Mouse (Mus musculus) frontal cortex, postnatal 25 days (tissue): Measurements from ENCODE around the gene Knl1.
"Not testable (repeated sequence)": the region's sequence is repeated elsewhere in the genome, so short reads cannot be mapped to it uniquely, and the experiment has no call there.

Experiments
- DNase-seq, 2 experiments: peaks; one replicate each; pipeline ENCODE4 v3.0.0; 2022; ENCODE audit warnings: low spot score in 2 of 2

Gene Knl1

DNA sequence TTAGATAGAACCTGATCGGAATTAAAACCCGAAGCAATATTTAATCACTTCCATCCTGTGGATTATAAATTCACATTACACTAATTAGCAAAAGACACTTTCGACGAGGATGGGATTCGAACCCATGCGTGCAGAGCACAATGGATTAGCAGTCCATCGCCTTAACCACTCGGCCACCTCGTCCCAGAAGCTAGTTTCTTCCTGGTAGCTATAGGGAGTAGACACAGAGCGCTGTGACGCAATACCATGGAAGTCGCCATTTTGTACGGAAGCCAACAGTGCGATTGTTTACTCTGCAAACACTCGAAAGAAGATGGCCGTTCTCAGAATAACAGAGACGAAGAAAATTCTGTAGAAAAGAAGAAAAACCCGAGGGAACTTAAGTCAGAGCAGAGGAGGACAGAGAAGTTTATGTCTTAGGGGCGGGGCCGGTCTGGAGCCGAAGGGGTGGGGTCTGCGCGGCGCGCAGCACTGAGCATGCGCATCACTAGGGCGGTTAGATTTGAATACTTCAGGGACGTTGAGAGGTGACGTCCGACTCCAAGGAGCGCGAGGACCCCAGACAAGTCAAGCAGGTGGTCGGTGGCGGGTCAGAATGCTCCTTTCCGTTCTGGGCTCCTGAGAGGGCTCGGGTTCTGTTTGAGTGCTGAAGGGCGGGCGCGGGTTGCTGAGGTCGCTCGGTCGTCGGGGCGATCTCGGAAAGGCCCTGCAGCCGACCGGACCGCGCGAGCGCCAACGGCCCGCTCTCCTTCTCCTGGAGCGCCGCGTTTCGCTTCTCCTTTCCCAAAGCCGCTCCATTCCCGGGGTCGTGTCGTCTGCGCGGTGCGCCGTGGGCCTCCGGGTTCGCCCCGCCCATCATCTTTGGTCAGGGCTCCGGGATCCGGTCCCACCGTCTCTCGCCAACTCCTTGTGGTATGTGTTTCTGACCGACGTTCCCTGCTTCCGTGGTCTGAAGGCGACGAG lies at the start of gene Knl1:
Gene Knl1, plus strand, starts transcription at position 471 of the 963 bp plus-strand sequence.
- DNase-seq = peak; percentile 100

DNA sequence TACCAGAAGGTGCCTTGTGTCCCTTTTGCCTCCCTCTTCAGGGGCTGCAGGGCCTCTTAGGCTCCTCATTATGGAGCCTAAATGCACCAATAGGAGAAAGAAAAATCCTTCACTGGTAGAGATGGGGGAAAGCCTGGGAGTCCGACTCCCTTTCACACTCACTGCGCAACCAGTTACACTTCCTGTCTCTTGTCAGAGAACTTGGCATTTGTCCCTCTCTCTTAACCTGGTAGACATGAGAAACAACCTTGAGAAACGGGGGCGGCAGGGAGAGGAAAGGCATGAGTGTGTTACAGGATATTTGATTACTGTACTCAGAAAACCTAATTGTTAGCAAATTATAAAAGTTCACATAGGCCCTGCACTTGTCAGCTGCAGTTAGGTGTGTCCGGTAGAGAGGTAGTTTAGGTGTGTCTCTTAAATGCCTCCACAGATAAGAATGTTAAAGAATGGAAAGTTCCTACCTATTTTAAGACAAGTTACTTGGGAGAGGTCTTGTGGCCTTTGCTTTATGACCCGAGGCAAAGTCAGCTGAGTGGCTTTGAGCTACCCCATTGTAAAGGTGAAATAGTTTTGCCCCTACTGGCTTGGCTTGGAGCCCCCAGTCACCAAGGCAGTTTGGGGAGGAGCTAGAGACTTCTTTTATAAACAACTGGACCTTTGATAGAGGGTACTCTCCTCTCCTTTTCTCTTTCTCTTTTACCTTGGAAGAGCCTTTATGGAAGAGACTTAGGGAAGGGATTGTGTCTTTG lies 48.6 kb upstream of the Knl1 start:
- DNase-seq = no peak

DNA sequence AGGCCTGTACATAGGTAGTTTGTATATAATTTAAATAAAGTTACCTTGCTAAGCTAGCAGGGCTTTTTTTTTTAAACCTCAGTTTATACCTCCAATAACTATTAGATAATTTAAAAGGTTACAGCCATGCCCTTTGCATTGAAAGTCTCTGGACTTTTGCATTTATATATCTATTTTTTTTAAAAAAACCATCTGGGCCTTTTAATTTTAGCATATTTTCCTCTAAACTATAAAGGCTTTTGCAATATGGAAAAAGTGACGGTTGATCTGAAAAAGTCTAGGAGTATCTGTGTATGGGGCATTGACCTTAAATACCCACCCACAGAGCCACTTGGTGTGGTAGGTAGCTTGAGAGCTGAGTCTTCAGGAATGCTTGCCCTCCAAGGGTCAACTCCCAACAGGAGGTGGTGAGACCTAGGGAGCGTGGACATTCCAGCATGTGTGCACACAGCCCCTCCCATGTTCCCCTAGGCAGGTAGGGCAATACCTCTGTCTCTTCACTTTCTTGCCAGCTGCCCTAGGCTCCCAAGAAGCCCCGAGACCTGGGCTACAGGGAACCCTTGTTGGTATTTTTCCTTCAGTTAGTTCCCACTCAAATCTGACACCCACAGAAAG lies 47.8 kb upstream of the Knl1 start:
- no peak for DNase-seq

DNA sequence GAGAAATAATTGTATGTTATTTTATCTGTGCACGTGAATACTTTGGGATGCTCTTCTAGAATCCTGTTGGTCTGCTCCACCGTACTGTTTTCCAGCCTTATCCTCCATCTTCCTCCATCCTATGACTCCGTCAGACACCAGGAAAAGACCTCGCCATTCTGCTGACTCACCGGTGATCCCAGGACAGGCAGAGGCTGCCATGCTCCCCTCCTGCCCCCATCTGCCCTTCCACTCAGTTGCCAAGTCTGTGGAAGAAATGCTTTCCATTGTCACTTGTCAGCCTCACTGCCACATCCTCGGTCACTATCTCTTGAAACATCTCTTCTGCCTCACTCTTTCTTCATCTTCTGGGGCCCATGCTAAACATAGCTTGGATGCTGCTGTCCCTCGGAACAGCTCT lies 40.0 kb upstream of the Knl1 start:
- no peak for DNase-seq

DNA sequence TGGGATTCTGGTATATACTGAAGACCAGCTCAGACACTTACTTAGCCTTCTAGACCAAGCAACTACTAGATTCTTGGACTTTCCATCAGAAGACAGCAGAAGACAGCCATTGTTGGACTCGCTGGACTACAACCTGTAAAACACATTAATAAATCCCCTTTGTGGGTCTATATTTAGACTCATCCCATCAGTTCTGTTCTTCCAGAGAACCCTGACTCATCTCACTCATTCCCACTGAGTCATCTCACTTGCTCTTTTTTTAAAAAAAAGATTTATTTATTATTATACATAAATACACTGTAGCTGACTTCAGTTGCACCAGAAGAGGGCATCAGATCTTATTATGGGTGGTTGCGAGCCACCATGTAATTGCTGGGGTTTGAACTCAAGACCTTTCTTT lies 37.5 kb upstream of the Knl1 start:
- DNase-seq = no peak

DNA sequence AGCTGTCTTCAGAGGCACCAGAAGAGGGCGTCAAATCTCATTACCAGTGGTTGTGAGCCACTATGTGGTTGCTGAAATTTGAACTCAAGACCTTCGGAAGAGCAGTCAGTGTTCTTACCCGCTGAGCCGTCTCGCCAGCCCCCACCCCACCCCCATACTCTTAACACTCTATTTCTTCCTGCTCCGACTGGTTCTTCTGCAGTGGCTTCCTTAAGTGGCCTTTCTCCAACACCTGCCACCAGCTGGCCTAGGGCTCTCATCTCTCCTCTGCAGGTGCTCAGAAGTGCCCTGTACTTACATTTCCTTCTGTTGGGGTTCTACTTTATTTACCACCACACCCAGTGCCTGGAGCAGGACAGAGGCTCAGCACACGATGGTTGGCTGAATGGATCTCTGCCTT lies 31.9 kb upstream of the Knl1 start:
- DNase-seq = no peak

DNA sequence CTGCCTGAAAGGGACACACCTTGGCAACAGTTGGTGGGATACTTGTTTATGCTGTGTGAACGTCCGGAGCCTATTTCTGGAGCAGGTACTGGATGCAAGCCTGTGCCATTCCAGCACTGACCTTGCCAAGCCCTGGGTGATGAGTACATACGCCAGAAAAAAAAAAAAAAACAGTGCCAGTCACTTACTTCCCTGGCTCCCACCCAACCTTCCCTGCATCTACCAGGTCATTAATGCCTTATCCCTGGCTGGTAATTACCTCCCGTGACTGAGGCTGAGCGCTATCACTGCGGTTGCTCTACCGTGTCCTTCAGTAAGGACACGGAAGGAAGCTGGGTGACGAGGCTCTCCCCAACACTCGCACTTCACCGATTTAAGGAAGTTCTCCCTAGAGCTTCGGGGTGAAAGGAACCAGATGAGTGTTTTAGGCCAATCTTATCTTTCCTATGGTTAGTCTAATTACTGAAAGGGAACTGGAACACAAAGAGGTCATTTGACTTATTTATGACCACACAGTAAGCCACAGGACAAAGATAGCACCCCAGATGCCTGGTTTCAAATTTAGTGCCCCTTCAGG lies 31.2 kb upstream of the Knl1 start:
- no peak for DNase-seq

DNA sequence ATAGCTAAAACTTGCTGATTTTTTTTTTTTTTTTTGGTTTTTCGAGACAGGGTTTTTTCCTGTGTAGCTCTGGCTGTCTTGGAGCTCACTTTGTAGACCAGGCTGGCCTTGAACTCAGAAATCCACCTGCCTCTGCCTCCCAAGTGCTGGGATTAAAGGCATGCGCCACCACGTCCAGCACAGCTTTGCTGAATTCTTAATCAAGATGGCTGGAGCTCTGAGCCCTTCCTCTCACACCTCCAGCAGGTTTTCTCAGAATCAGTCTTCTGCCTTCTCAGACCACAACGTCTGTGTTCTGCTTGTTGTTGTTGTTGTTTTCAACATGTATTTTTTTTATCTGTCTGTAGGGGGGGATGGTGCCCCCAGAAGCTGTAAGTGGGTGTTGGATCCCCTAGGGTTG lies 30.6 kb upstream of the Knl1 start:
- DNase-seq = not testable (repeated sequence)

DNA sequence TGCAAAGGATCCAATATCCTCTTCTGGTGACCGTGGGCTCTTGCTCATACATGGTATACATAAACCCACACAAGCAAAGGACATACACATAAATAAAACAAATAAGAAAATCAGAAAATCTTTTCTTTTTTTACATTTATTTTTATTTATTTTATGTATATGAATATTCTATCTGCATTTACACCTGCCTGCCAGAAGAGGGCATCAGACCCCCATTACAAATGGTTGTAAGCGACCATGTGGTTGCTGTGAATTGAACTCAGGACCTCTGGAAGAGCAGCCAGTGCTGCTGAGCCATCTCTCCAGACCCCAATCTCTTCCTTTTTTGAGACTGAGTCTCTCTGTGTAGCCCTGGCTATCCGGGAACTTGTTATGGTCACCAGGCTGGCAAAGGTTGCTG lies 29.3 kb upstream of the Knl1 start:
- DNase-seq = no peak

DNA sequence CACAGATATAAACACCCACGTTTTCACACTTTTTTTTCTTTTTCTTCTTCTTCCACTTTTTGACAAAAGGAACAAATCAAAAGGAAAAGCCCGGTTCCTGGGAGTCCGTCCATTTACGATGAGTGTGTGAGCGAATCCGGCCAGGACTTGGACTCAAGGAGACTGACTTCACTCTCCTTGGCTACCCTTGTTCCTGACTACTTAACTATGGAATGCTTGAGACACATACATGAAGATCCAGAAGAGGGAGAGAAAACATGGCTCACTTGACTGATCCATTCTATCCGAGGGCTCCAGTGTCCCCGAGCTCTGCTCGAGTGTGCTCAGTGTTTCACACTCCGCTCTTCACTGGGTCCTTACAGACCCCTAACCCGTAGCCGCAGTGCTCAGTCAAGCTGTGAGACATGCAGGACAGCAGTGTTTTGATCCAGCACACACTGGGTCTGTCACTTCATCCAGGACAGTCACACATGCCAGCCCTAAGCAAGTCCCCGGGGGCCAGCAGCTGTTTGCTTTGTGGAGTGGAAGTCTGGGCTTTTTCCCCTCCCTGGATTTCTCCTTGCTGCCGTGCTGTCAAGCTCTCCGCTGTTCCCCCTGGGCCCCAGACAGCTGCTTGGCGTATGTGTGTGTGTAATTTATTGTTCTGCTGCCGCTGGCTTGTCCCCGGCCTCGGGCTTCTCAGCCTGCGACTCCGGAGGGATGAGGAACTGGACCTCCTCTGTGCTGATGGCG lies 28.4 kb upstream of the Knl1 start:
- no peak for DNase-seq

DNA sequence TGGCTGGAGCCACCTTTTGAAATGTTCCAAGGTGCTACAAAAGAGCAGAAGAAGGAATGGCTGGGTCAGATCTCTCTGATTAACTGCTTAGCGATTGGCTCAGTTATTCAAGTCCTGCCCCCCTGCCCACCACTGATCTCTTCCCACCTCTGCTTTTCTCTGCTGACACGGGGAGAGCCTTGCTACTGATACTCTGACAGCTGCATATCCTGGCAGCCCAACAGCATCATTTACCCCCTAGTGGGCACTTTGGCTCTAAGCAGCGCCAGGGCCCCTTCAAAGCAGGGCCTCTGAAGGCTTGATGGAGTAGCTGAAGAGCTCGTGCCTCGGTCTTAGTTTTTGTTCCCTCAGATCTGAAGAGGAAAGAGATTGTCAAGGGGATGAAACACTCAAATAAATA lies 27.8 kb upstream of the Knl1 start:
- DNase-seq = no peak

DNA sequence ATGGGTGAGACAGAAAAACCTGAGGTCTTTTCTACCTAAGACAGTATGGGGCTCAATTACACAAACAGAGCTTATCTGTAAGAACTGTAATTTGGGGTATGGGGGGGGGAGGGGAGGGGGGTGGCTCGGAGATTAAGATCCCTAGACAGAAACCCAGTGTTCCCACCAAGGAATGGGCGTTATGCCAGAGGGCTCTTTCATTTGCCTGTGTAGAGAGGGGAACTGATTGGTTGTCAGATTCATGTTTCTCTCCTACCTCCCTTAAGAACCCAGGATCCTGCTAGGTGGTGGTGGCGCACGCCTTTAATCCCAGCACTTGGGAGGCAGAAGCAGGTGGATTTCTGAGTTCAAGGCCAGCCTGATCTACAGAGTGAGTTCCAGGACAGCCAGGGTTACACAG lies 27.4 kb upstream of the Knl1 start:
- no peak for DNase-seq

DNA sequence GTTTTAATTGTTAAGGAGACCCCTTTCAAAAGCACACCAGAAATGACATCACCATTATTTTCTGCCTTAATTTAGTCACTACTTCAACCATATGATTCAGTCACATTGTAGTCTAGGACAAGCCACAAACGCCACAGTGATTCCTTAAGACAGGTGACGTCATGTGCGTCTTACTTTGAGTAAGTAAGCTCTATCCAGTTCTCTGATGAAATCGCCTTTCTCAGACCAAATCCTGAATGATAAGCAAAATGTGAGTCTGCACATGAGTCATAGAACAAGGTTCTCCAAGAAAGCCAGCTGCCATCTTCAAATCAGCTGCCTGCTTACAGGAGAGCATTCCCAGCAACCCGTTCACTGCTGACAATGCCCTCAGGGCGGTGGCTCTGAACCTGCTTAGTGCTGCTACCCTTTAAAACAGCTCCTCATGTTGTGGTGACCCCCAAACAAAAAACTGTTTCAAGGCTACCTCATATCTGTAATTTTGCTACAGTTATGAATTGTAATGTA lies 23.7 kb upstream of the Knl1 start:
- DNase-seq = no peak

DNA sequence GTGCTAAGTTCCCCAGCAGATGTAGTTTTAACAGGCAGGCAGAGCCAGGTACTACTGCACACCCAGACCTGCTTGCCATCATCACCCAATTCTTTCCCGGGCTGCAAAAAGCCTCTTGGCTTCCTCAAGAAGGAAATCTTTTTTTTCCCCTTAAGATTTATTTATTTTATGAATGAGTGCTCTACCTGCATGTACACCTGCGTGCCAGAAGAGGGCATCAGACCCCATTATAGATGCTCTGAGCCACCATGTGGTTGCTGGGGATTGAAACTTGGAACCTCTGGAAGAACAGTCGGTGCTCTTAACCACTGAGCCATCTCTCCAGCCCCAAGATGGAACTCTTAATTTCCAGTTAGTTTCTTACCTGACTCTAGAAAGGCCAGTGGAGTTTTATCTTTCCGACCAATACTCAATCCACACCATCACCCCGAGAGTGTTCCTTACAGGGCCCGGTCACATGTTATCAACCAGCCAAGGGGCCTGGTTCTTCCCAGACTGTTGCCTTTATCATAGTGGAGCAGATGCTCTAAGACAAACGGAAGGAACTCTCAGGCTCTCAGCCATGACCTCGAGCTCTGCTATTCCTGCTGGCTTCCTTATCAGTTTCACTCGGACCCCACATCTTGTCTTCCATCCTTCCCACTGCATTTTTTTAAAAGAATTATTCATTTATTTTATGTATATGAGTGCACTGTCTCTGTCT lies 22.2 kb upstream of the Knl1 start:
- no peak for DNase-seq

DNA sequence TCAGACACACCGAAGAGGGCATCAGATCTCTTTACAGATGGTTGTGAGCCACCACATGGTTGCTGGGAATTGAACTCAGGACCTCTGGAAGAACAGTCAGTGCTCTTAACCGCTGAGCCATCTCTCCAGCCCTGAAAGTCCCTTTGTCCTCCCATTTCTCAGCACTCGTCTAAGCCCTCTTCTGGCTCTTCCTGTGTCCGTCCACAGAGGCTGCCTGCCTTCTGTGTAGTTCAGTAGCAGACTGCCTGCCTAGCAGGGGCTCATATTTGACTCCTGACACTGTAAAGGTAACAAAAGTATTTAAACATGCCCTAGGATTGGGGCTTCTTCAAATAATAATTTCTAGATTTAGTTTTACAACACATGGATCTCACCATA lies 21.7 kb upstream of the Knl1 start:
- DNase-seq = no peak

DNA sequence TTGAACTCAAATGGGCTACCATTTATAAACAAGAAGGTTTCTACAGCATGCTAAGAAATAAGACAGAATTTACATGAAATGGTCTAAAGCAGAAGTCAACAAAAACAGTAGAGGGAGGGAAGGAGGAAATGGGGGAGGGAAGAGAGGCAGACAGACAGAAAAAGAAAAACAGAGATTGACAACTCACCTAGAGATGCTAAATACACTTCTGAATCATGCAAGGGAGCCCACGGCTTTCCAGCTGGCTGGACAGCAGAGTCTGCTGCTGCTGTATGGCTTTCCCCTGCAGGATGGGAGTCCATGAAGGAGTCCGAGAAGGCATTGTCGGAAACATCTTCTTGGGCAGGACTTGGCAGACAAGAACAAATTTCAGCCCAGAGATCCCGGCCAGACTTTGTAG lies 20.0 kb upstream of the Knl1 start:
- no peak for DNase-seq

DNA sequence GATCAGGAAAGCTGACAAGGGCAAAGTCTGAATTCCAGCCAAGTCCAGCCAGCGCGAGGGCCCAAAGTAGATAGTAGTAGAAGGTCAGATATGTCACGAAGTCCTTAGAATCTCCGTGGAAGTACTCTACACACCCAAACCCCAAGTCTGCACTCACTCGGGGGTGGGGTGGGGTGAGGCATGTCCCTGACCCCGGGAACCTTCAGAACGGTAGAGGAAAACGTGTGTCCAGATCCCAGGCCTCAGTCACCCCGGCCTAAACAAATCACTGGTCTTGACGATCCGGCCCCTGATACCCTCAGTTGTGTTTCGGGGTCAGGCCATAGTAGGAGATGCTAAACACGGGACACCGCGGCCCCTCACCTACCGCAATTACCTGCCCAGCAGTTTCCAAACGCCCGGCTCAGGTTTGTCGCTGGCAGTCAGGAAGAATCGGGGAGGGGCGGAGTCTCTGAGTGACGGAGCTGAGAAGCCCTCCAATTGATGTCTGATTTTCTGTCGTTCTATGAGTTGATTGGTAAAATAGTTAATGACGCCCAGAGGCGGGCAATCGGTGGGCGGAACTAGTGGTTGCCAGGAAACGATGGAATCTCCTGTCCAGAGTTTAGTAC lies 17.9 kb upstream of the Knl1 start, which contains the start of gene Ccdc32:
Gene Ccdc32, minus strand, starts transcription at position 453 of the 611 bp plus-strand sequence.
- DNase-seq = peak; percentile 90 to 94

DNA sequence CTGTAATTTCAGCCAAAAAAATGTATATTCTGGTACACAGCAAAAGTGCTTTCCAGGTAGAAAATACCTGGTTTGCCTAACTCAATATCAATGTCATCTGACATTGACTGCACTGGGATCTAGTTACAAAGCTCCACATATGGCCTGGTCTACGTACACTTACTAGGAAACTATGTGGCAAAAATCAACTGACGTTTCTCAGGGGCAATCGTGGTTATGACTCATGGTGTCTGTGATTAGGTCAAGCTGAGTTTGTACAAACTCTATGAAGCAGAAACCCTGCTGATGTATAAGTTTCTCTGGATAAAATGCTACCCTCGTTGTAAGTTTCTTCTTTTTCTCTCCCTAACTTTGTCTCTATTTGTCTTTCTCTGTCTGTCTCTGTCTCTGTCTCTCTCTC lies 14.7 kb upstream of the Knl1 start:
- DNase-seq = no peak

DNA sequence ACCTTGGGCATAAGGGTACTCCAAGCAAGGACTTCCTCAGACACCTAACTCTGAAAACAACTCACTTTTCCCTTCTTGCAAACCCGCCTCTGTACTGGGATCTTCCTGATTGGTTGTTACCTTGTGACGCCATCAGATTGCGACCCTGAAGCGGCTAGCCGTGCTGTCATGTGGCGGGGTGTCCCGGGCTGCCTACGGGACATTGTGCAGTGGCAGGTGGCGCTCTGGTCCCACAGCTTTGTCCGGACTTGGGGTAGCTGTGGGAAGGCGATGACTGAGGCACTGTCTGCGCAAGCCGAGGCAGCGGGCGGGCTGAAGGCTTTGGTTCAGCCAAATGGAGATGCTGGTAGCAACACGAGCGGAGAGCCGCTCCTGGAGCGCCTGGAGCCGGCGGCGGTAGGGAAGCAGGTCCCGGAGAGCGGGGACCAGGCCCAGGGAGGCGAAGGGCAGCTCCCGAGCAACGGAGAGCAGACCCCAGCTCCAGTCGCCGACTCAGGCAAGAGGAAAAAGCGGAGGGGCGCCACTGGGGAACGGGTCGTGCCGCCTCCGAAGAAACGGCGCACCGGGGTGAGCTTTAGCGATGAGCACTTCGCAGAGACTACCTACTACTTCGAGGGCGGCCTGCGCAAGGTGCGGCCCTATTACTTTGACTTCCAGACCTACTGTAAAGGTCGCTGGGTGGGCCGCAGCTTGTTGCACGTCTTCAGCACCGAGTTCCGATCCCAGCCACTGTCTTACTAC lies 12.1 kb upstream of the Knl1 start, which contains the start of gene Rpusd2:
Gene Rpusd2, plus strand, starts transcription at position 135 of the 741 bp plus-strand sequence.
- DNase-seq = peak; percentile 83 to 87
